Mouse (Mus musculus): ENCODE data around the gene Plxnb2. TPM values are rescaled to one million over a fixed set of nuclear protein-coding genes. Genes with fewer than 3 reads are reported as not detected.

Gene Plxnb2
- polyA plus RNA-seq, 1 experiment, result 72.5 TPM

DNA sequence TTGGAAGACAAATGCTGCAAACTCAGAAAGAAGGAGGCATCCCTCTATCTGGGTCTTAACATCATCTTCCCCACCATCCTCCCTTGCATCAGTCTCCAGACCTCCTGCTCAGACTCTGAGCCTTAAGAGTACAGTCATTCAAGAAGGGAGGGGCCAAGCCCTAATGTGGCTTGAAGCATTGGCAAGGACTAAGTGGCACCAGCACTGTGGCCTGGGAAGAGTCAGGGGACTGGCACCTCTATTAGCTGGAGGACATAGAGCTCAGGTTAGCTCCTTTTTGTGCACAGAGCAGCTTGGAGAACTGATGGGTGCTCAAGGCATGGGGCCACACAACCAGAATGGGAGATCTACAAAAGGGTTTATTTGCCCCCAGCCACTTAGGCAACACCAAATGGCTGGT lies 50.3 kb downstream of the Plxnb2 start:
- DNase-seq (ENCODE audit: extremely low spot score in 1 of 2, low spot score in 1 of 2), result no peak

DNA sequence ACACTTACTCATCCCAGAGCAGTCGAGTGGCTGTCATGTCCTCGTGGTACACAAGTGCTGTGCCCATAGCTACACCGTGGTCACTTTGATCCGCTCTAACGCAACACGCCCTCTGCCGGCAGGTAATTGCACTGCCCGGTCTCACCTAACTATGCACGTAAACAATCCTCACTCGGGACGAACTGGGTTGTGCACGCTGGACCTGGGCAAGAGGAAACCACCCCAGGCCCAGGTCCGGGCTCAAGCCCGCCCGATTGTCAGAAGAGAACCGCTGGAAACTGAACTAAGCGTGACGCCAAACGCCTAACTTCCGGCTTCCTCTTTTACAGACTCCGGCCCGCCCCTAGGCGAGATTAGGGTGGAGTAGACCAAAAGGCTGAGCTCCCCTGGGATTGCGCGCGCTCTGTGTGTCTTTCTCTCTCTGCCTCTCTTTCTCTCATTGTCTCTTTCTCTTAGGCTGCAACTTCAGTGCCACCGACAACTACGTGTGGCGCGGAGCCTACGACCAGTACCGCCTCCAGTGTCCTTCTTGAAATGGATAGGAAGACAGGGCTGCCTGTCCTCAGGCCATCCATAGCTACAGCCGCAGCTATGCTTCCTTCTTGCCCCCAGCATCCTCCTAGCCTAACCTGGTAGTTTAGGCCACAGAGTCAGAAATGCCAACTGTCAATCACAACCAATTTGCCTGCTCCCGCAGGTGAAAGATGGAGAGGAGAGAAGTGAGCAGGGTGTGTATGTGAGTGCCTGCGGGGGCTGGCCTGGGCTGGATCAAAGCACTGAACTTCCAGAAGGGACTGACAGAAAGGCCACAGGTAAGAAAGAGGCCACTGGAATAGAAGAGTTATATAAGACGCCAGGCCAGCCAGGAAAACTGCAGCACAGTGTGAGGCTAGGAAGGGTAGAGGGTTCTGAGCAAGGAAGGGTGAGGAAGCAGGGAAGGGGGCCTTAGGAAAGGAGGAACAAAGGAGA lies 51.9 kb downstream of the Plxnb2 start, which contains the start of gene Hdac10:
Gene Hdac10, minus strand, starts transcription at position 319 of the 969 bp plus-strand sequence.
- peak; percentile 67 to 90 for DNase-seq (ENCODE audit: extremely low spot score in 1 of 2, low spot score in 1 of 2)

DNA sequence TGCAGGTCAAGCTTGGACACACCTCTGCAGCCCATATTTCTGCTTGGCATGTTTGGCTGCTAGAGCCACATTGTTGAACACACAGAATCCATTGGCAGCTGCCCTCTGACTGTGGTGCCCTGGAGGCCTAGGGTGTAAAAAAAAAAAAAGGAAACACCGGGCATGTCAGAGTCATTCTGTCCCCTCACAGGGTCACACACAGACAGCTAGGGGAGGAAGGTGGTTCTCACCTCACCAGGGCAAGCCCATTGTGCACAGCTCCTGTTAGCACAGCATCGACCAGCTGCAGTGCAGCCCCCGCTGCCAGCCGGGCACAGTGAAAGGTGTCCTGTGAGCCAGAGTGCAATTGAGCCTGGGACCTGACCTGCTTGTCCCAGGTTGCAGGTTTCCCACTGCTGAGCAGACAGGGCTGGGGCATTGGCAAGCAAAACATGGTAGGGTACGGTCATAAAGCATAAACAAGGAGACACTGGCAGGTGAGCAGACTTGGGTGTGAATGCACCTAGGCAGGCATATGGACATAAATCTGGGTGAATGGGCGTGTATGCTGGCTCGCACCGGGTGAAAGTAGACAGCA lies 53.1 kb downstream of the Plxnb2 start:
- no peak for DNase-seq (ENCODE audit: extremely low spot score in 1 of 2, low spot score in 1 of 2)

DNA sequence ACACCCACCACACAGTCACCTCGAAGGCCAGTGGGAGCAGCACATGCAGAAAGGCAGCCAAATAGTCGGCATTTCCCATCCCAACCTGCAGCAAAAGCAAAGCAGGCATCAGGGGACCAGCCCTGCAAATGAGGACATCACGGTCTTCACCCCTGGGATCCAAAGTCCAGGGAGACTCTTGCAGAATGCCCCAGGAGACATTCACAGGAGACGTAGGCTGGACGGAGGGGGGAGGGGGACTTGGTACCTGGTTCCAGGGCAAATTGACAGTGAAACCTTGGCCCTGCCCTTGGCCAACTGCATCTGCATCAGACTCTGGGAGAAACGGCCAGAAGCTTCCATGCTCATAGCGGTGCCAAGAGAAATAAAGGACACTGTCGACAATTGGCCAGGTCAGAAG lies 54.0 kb downstream of the Plxnb2 start:
- no peak for DNase-seq (ENCODE audit: extremely low spot score in 1 of 2, low spot score in 1 of 2)

DNA sequence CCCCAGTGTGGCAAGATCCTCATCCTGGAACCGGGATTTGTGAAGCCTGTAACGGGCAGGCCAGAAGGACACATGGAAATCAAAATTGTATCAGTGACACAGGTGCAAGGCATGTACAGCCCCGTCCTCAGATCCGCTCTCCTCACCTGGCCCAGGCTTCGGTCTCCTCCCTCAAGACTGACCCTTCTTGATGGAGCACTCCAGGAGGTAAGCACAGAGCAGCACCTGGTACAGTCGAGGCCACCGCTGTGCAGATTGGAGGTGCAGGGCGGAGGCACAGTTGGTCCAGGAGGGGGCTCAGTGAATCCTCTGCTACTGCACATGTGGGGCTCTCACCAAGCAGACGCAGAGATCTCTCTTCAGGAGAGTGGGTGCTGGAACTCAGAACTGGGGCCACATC lies 55.2 kb downstream of the Plxnb2 start:
- DNase-seq (ENCODE audit: extremely low spot score in 1 of 2, low spot score in 1 of 2), result no peak

DNA sequence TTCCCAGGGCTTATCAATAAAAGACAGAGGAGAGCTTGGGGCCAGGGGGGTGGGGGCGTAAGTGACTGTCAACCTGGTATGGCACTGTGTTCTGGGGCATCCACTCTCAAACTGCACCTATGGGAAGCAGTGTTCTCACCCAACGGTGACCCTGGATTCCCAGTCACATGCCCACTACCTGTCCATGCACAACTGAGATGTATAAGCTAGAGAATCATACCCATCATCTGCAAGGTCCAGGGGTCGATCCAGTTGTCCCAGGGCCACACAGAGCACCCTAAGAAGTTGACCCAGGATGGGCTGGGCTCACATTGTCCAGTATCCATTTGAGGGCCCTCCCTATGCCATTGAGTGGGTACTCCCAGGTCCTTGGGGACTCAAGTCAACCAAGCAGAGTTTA lies 56.3 kb downstream of the Plxnb2 start:
- DNase-seq (ENCODE audit: extremely low spot score in 1 of 2, low spot score in 1 of 2), result no peak

DNA sequence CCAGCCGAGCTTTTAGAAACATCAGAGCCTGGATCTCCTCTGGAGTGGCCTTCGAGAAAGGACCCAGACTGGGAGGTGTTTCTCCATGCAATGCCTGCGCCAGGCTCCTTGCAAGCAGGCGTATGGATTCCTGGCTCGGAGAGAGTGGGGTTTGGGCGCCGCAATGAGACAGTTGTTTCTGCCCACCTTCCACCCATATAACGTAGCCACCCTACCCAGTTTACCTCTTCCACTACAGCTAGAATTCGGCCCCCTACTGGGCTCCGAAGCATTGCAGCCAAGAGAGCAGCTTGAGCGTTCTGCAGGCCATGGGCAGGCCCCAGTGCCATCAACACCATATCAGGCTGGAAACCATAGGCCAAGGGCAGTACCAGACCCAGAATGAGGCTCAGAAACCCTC lies 57.0 kb downstream of the Plxnb2 start:
- DNase-seq (ENCODE audit: extremely low spot score in 1 of 2, low spot score in 1 of 2), result peak in 1 of 2 experiments; percentile 76

DNA sequence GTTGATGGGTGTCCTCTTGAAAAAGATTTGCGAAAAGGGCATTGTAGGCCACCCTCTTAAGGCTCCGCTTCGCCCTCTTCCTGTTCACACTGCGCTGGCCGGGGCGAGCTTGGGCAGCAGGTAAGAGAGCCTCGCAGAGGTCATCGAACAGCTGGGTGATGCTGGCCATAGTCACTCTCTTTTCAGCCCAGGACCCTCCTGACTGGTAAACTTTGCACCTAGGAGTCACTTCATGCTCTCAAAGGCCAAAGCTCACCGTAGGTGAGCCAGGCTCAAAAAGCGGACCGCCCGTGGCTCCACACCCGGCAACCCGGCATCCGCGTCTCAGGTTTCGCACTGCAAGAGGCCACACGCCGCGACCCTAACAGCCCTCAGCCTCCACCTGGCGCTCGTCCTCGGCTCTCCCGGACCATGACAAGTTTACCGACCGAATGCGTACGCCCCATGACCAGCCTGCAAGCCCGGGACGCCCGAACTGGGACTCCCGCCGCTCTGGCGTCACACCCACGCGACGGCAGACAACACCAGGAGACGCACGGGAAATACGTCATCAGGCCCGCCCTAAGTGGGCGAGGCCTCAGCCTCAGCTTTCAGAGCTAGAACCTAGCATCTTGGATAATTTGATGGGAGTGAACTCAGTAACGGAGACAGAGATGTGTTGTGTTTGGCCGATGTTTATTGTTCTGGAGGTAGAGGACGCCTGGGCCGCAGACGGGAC lies 57.8 kb downstream of the Plxnb2 start, which contains the start of gene Tubgcp6:
Gene Tubgcp6, minus strand, starts transcription at position 464 of the 718 bp plus-strand sequence.
- DNase-seq (ENCODE audit: extremely low spot score in 1 of 2, low spot score in 1 of 2), result peak; percentile 93 to 97

DNA sequence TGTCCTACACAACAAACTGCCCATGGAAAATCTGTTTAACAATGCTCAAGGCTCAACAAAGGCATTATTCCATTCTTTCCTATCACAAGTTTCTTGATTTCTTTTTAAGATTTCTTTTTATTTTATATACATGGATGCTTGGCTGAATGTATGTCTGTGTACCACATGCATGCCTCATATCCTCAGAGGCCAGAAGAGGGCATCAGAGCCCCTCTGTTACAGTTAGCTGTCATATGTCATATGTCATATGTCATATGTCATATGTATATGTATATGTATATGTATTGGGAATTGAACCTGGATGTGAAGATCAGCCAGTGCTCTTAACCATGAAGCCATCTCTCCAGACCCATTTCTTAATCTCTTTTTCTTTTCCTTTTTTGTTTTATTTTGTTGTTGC lies 62.6 kb downstream of the Plxnb2 start:
- DNase-seq (ENCODE audit: extremely low spot score in 1 of 2, low spot score in 1 of 2), result no peak

DNA sequence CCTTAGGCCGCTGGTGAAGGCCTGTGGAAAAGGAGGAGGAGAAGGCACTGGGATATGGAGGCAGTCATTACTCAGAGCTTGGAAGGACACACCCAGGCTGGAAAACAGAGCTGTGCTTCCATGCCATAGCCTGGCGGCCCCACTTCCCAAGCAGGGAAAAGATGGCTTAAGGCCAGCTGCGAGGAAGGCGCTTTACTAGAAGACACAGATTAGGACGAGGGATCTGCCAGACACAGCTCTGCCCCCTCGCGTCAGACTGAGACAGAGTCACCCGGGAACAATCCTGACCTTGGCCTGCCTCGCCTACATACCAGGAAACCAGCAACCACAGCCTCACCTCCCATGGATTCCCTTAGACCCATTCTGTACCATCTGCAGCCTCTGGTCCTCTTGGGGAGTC lies 70.4 kb downstream of the Plxnb2 start:
- DNase-seq (ENCODE audit: extremely low spot score in 1 of 2, low spot score in 1 of 2), result no peak

DNA sequence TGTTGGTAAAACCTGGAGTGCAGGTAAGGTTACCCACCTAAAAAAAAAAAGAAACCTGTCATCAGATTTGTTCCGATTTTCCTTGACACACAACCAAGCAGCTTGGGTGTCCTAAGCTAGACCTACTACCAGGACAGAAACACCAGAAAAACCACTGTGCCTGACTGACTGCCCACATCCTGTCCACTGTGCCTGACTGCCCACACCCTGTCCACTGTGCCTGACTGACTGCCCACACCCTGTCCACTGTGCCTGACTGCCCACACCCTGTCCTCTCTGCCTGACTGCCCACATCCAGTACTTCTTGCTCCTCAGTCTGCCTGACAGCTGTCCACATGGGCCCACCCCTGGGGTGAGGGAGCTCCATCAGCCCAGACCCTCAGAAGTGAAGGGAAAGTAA lies 73.6 kb downstream of the Plxnb2 start:
- DNase-seq (ENCODE audit: extremely low spot score in 1 of 2, low spot score in 1 of 2), result no peak

DNA sequence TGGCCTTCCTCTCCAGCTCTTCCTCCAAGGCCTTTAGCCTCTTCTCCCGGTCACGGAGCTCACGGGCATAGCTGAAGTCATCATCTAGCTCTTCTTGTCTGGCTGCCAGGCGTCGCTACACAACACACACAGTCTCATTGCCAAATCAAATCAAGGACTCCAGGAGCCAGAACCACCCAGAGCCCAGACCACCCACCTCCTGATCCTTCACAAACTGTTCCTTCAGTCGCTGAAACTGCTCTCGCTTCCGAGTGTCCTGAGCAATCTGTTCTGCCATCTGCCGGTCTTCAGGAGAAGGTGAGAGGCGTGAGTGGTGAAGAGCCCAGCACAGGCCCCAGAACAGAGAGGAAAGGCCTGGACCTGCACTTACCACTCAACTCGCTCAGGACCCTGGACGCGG lies 74.5 kb downstream of the Plxnb2 start:
- DNase-seq (ENCODE audit: extremely low spot score in 1 of 2, low spot score in 1 of 2), result peak in 1 of 2 experiments; percentile 61

Other genes starting within 250 kb of the Plxnb2 start
- gene Ttll8, start 226.4 kb downstream of the Plxnb2 start, polyA plus RNA-seq (2012; rRNA removed), result 1.8 and 2.0 TPM in 2 replicates
- gene Mlc1, start 201.8 kb downstream of the Plxnb2 start, polyA plus RNA-seq (2012; rRNA removed), result 149 and 180 TPM in 2 replicates
- gene Mov10l1, start 197.9 kb downstream of the Plxnb2 start, polyA plus RNA-seq (2012; rRNA removed), result not detected in 2 replicates
- gene Panx2, start 121.1 kb downstream of the Plxnb2 start, polyA plus RNA-seq (2012; rRNA removed), result 91.8 and 100 TPM in 2 replicates
- 24.3 and 25.8 TPM in 2 replicates for gene Trabd, start 105.7 kb downstream of the Plxnb2 start, polyA plus RNA-seq (2012; rRNA removed)
- 33.1 and 38.3 TPM in 2 replicates for gene Selenoo, start 91.7 kb downstream of the Plxnb2 start, polyA plus RNA-seq (2012; rRNA removed)
- 37.4 and 39.8 TPM in 2 replicates for gene Tubgcp6, start 57.7 kb downstream of the Plxnb2 start, polyA plus RNA-seq (2012; rRNA removed)
- 24.9 and 28.9 TPM in 2 replicates for gene Hdac10, start 52.1 kb downstream of the Plxnb2 start, polyA plus RNA-seq (2012; rRNA removed)
- gene Mapk12, start 40.1 kb downstream of the Plxnb2 start, polyA plus RNA-seq (2012; rRNA removed), result 20.2 and 22.9 TPM in 2 replicates
- 53.3 and 61.1 TPM in 2 replicates for gene Mapk11, start 31.2 kb downstream of the Plxnb2 start, polyA plus RNA-seq (2012; rRNA removed)
- 143 and 146 TPM in 2 replicates for gene Dennd6b, start 15.7 kb upstream of the Plxnb2 start, polyA plus RNA-seq (2012; rRNA removed)
- 125 and 147 TPM in 2 replicates for gene Ppp6r2, start 30.8 kb upstream of the Plxnb2 start, polyA plus RNA-seq (2012; rRNA removed)
- 212 and 221 TPM in 2 replicates for gene Sbf1, start 134.5 kb upstream of the Plxnb2 start, polyA plus RNA-seq (2012; rRNA removed)
- not detected in 2 replicates for gene Adm2, start 141.9 kb upstream of the Plxnb2 start, polyA plus RNA-seq (2012; rRNA removed)
- not detected in 2 replicates for gene Miox, start 153.6 kb upstream of the Plxnb2 start, polyA plus RNA-seq (2012; rRNA removed)
- gene Lmf2, start 174.9 kb upstream of the Plxnb2 start, polyA plus RNA-seq (2012; rRNA removed), result 14.7 and 15.8 TPM in 2 replicates
- gene Ncaph2, start 174.9 kb upstream of the Plxnb2 start, polyA plus RNA-seq (2012; rRNA removed), result 101 and 112 TPM in 2 replicates
- gene Sco2, start 193.1 kb upstream of the Plxnb2 start, polyA plus RNA-seq (2012; rRNA removed), result 30.0 and 30.5 TPM in 2 replicates
- 3.3 TPM in 2 replicates for gene Tymp, start 196.3 kb upstream of the Plxnb2 start, polyA plus RNA-seq (2012; rRNA removed)
- 2.4 and 3.8 TPM in 2 replicates for gene Odf3b, start 198.5 kb upstream of the Plxnb2 start, polyA plus RNA-seq (2012; rRNA removed)
- 0.16 and 0.25 TPM in 2 replicates for gene Klhdc7b, start 204.1 kb upstream of the Plxnb2 start, polyA plus RNA-seq (2012; rRNA removed)
- gene Syce3, start 229.7 kb upstream of the Plxnb2 start, polyA plus RNA-seq (2012; rRNA removed), result 0.48 TPM in 1 of 2 replicates, not detected in the other
- gene Cpt1b, start 245.1 kb upstream of the Plxnb2 start, polyA plus RNA-seq (2012; rRNA removed), result 2.0 and 2.9 TPM in 2 replicates
- 3.2 and 3.8 TPM in 2 replicates for gene C730034F03Rik, start 248.8 kb upstream of the Plxnb2 start, polyA plus RNA-seq (2012; rRNA removed)
- gene Gm44502, start 248.9 kb upstream of the Plxnb2 start, polyA plus RNA-seq (2012; rRNA removed), result 0.08 and 0.28 TPM in 2 replicates
- 66.1 and 70.7 TPM in 2 replicates for gene Chkb, start 249.1 kb upstream of the Plxnb2 start, polyA plus RNA-seq (2012; rRNA removed)